In the genomic region with DNA sequence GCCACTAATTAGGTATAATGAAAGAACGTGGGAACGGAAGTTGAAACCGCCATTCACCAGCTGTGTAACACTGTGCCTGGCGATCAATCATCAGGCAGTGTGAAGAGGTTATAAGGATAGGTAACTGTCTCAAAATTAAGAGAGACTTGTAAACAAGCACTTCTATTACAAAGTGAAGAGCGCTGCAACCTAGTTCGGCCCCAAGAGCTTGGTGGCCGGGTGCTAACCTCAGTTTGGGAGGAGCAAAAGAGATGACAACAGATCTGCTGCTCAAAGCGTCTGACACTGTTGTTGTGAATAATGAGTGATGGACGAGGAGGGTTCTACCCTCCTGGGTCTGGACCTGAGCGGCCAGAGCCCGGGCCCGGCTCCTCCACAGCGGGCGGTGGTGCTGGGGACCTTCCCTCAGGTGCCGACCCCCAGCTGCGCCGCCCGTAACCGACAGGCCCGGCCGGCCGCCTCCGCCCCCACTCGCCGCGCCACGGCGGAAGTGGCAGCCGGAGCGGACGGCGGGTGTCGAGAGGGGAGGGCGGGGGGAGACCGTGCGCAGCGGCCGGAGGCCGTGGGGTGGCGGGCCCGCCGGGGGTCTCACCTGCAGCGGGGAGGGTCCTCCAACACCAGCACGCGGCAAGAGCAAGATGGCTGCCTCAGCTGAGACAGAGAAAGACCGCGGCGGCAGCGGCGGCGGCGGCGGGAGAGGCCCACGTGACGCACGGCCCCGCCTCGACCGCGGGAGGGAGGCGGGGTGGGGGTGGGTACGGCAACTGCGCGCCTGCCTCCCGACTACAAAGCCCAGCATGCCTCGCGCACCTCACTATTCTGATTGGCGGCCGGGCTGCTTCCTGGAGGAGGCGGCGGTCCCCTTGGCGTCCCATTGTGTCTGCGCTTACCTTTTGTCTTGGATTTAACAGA, we compare ENCODE assay signal across 8 mouse cellular contexts. TPM values are rescaled to one million over a fixed set of nuclear protein-coding genes. Genes with fewer than 3 reads are reported as not detected.
DNase-seq lines count a peak whose midpoint lies in the region; ATAC-seq and TF ChIP-seq lines count a peak whose summit lies in the region.

A gene (minus strand): TSS at position 699 of the 912 bp plus-strand sequence.

- no peaks in the 10 kb centered on the region for H3K27me3 ChIP-seq in embryonic facial prominence, embryonic 15.5 days
- H3K27me3 ChIP-seq in kidney, embryonic 14.5 days (ENCODE audit: control insufficient read depth, insufficient read depth, low read length): no peaks in the 10 kb centered on the region
- H3K27me3 ChIP-seq in limb, embryonic 15.5 days: no peaks in the 10 kb centered on the region

- peaks cover 9% of the 10 kb centered on the region; the same call in 1 of the 2 replicates for H3K36me3 ChIP-seq in embryonic facial prominence, embryonic 15.5 days
- peaks cover 17% of the 10 kb centered on the region for H3K36me3 ChIP-seq in kidney, embryonic 14.5 days (ENCODE audit: control insufficient read depth, insufficient read depth, low read length)
- peaks cover 13% of the 10 kb centered on the region for H3K36me3 ChIP-seq in limb, embryonic 15.5 days

- DNase-seq in 416B (ENCODE audit: low read depth): peak; percentile 94
- peak; percentile 90 for DNase-seq in heart, adult 9 months (ENCODE audit: low spot score in 2 of 2)
- DNase-seq in monocyte, adult 2 months (ENCODE audit: low read depth in 1 of 2, low spot score in 2 of 2): peak; percentile 70 to 86
- peak; percentile 89 to 90 for DNase-seq in spleen, postnatal 36 days (ENCODE audit: low spot score in 2 of 2)

- WGBS in bone marrow, adult 2 months: under 1% methylated on average over 72 of the region's 73 CpGs
- under 1% methylated on average over 73 of the region's 73 CpGs for WGBS in embryonic facial prominence, embryonic 15.5 days
- under 1% methylated on average over 70 of the region's 73 CpGs for WGBS in kidney, embryonic 14.5 days
- under 1% methylated on average over 71 of the region's 73 CpGs for WGBS in limb, embryonic 15.5 days

- peak; percentile 96 for ATAC-seq in embryonic facial prominence, embryonic 15.5 days (ENCODE audit: insufficient number of reproducible peaks, low FRiP score, low TSS enrichment, low read depth)
- peak; percentile 95 for ATAC-seq in kidney, embryonic 14.5 days (ENCODE audit: low FRiP score, low TSS enrichment)
- ATAC-seq in limb, embryonic 15.5 days (ENCODE audit: insufficient number of reproducible peaks, low FRiP score, low TSS enrichment, low read depth): peak; percentile 94

- no peaks in the 10 kb centered on the region for H3K4me1 ChIP-seq in bone marrow, adult 2 months (ENCODE audit: control insufficient read depth, insufficient read depth, low read length)
- H3K4me1 ChIP-seq in embryonic facial prominence, embryonic 15.5 days: peaks cover 33% of the 10 kb centered on the region
- H3K4me1 ChIP-seq in kidney, embryonic 14.5 days (ENCODE audit: control insufficient read depth, insufficient read depth, low read length): peaks cover 15% of the 10 kb centered on the region; the same call in 1 of the 2 replicates
- peaks cover 23% of the 10 kb centered on the region for H3K4me1 ChIP-seq in limb, embryonic 15.5 days

- peak within 1 kb of the TSS; percentile 87 for H3K27ac ChIP-seq in bone marrow, adult 2 months (ENCODE audit: control insufficient read depth, insufficient read depth, low read depth, low read length, poor library complexity)
- peak within 1 kb of the TSS; percentile 100 for H3K27ac ChIP-seq in embryonic facial prominence, embryonic 15.5 days (replicated peaks)
- H3K27ac ChIP-seq in kidney, embryonic 14.5 days (ENCODE audit: low read depth, low read length): peak within 1 kb of the TSS; percentile 100
- H3K27ac ChIP-seq in limb, embryonic 15.5 days: peak within 1 kb of the TSS; percentile 98

- H3K4me3 ChIP-seq in bone marrow, adult 2 months (replicated peaks; ENCODE audit: control insufficient read depth, low read depth, low read length): peak within 1 kb of the TSS; percentile 83
- H3K4me3 ChIP-seq in embryonic facial prominence, embryonic 15.5 days (replicated peaks): peak within 1 kb of the TSS; percentile 91
- H3K4me3 ChIP-seq in kidney, embryonic 14.5 days (ENCODE audit: low read length): peak within 1 kb of the TSS; percentile 98
- peak within 1 kb of the TSS; percentile 93 for H3K4me3 ChIP-seq in limb, embryonic 15.5 days

- no peak for TF ChIP-seq CTCF in bone marrow, adult 2 months (IDR thresholded peaks at IDR 0.05; ENCODE audit: control insufficient read depth, insufficient read depth, low read length)

- peak; percentile 44; the same call in 1 of the 2 replicates for TF ChIP-seq POLR2A in bone marrow, adult 2 months (IDR thresholded peaks at IDR 0.05; ENCODE audit: borderline replicate concordance, control insufficient read depth, low read depth, low read length)

- peak within 1 kb of the TSS; percentile 93 for H3K9ac ChIP-seq in embryonic facial prominence, embryonic 15.5 days
- H3K9ac ChIP-seq in kidney, embryonic 14.5 days (ENCODE audit: low read depth, low read length): peak within 1 kb of the TSS; percentile 98
- peak within 1 kb of the TSS; percentile 92 for H3K9ac ChIP-seq in limb, embryonic 15.5 days

- H3K4me2 ChIP-seq in embryonic facial prominence, embryonic 15.5 days (replicated peaks): peak within 1 kb of the TSS; percentile 74
- H3K4me2 ChIP-seq in kidney, embryonic 14.5 days (replicated peaks; ENCODE audit: low read depth, low read length): peak within 1 kb of the TSS; percentile 81
- peak within 1 kb of the TSS; percentile 57 for H3K4me2 ChIP-seq in limb, embryonic 15.5 days

- H3K9me3 ChIP-seq in embryonic facial prominence, embryonic 15.5 days (replicated peaks): no peaks in the 10 kb centered on the region
- H3K9me3 ChIP-seq in kidney, embryonic 14.5 days (ENCODE audit: control insufficient read depth, low read length): no peaks in the 10 kb centered on the region
- no peaks in the 10 kb centered on the region for H3K9me3 ChIP-seq in limb, embryonic 15.5 days

RNA-seq across cellular contexts. Expression of the gene that starts here (rescaled TPM):
- 23.5 and 29.2 TPM in 2 replicates for polyA plus RNA-seq in bone marrow, adult 2 months (2011; ENCODE audit: insufficient read depth, insufficient read length, low replicate concordance, missing spikeins)
- polyA plus RNA-seq in embryonic facial prominence, embryonic 15.5 days (2015; fragmentation: Nextera tagmentation; extraction: Ambion mirVana): 135 and 138 TPM in 2 replicates
- 199 and 224 TPM in 2 replicates for polyA plus RNA-seq in kidney, embryonic 14.5 days (2014; fragmentation: Nextera tagmentation; extraction: Ambion mirVana)
- polyA plus RNA-seq in limb, embryonic 15.5 days (2015; fragmentation: Nextera tagmentation; extraction: Ambion mirVana): 129 and 140 TPM in 2 replicates

Comparison
In these comparisons a context has a peak if more than half of its experiments do, and no peak if none do; other contexts are left out.
1. Peak in every context shown above with its lines: DNase-seq, ATAC-seq, H3K4me3 ChIP-seq and H3K27ac ChIP-seq.